Mouse (Mus musculus) stomach, postnatal 0 days (tissue): ENCODE results near the gene Gsn.

Source experiments
- CTCF ChIP-seq: IDR thresholded peaks from 2 replicates; pipeline ENCODE4 v1.5.1; 2016; ENCODE audit warnings: antibody characterized with exemption, low read depth, mild to moderate bottlenecking, moderate library complexity
- EP300 ChIP-seq: optimal IDR thresholded peaks from 2 replicates; pipeline ENCODE3; 2016; ENCODE audit warnings: antibody characterized with exemption

DNA sequence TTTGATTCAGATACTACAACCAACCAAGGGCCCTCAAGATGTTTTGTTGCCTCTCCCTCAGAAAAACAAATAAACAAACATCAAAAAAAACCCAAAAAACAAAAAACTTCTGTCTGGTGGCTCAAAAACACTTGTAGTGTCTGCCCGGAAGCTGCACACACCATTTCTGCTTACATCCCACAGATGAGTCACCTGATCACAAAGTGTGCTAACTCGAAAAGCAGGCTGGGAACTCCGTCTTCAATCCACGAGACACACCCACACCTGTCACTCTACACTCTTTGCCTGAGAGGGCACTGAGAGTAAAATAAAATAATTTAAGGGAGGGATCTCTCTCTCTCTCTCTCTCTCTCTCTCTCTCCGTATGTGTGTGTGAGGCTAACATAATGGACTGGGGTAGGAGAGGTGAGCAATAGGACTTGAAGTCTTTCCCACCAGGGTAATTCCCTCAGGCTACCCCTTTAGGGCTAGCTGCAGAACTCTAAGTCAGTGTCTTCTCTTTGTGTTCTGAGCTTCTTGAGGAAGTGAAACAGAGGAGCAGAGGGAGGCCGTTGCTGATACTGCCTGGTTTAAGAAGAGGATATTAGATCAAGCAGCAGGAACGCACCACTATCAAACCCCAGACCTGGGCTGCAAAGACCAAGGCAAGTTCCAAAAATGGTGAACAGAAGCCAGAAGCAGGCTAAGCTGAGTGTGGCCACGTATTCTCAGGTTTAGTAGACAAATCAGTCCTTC is 47.1 kb upstream of the Gsn start:
- TF ChIP-seq CTCF (no peak), EP300 (no peak)
